Mouse (Mus musculus) megakaryocyte, embryonic 14.5 days (primary cell): Measurements from ENCODE around the gene Rad51. TPM values are rescaled to one million over a fixed set of nuclear protein-coding genes. Genes with fewer than 3 reads are reported as not detected.

ENCODE experiments used
- H3K27me3 ChIP-seq: replicated peaks from 2 replicates; pipeline ENCODE3; 2012; ENCODE audit warnings: inconsistent platforms
- H3K36me3 ChIP-seq: replicated peaks from 2 replicates; pipeline ENCODE3; 2012; ENCODE audit warnings: low read length, inconsistent platforms, mixed read lengths
- H3K4me1 ChIP-seq: 2 replicates; pipeline ENCODE4 v1.6.1; 2012; ENCODE audit warnings: inconsistent platforms
- H3K4me3 ChIP-seq: replicated peaks from 2 replicates; pipeline ENCODE3; 2012; ENCODE audit warnings: moderate library complexity, mild to moderate bottlenecking, inconsistent platforms
- H3K9me3 ChIP-seq: 2 replicates; pipeline ENCODE4 v1.6.1; 2012; ENCODE audit warnings: inconsistent platforms
- FLI1 ChIP-seq: IDR thresholded peaks from 2 replicates; pipeline ENCODE4 v1.6.1; 2012; ENCODE audit warnings: low read length, inconsistent platforms, mixed read lengths
- GATA1 ChIP-seq: IDR thresholded peaks from 3 replicates; pipeline ENCODE4 v1.6.1; 2012; ENCODE audit warnings: mixed read lengths, low read length, inconsistent platforms, borderline replicate concordance
- polyA plus RNA-seq: library from polyadenylated mRNA; stranded (reverse); fragments of >175 nt; gene quantifications from 2 replicates; pipeline ENCODE4 v1.2.3, GENCODE M21; 2012; ENCODE audit warnings: low replicate concordance; ENCODE audit not compliant: insufficient read depth

The Rad51 gene
- polyA plus RNA-seq, 1 experiment = 6.4 TPM

DNA sequence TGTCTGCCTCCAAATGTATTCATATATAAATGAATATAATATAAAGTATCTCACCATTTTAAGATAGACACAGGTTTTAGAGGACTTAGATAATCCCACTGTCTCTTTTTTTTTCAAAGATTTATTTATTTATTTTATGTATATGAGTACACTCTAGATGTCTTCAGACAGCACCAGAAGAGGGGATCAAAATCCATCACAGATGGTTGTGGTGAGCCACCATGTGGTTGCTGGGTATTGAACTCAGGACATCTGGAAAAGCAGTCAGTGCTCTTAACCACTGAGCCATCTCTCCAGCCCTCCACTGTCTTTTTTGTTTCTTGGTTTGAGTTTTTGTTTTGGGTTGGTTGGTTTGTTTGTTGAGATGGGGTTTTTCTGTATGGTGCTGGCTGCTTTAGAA, 45.2 kb downstream of the Rad51 start:
- Histone ChIP-seq H3K4me1 (peaks cover 53% of the 10 kb centered on the region), H3K9me3 (no peaks in the 10 kb centered on the region), H3K36me3 (peaks cover 19% of the 10 kb centered on the region), H3K27me3 (peaks cover 3% of the 10 kb centered on the region), H3K4me3 (no peak overlapping the region)
- TF ChIP-seq FLI1 (no peak), GATA1 (no peak)

DNA sequence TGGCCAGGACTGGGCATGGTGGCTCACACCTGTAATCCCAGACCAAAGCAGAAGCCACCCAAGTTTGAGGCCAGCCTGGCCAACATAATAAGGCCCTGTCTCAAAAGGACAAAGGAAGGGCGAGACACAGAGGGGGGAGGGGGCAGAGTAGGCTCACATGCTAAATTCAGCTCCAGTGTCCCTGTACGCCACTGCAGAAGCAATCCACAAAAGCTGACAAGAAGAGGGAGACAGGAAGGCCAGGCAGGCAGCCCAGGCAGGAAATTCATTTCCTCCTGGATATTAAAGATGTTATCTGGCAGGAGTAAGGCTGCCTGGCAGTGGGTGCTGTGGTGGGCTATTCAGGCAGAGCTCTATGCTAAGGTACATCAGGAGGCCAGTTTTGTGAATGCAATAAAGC, 48.7 kb downstream of the Rad51 start:
- Histone ChIP-seq H3K4me3 (no peak overlapping the region), H3K36me3 (no peaks in the 10 kb centered on the region), H3K27me3 (peaks cover 18% of the 10 kb centered on the region), H3K4me1 (peaks cover 40% of the 10 kb centered on the region), H3K9me3 (peaks cover 8% of the 10 kb centered on the region)
- no peak for TF ChIP-seq FLI1
- TF ChIP-seq GATA1 = no peak

DNA sequence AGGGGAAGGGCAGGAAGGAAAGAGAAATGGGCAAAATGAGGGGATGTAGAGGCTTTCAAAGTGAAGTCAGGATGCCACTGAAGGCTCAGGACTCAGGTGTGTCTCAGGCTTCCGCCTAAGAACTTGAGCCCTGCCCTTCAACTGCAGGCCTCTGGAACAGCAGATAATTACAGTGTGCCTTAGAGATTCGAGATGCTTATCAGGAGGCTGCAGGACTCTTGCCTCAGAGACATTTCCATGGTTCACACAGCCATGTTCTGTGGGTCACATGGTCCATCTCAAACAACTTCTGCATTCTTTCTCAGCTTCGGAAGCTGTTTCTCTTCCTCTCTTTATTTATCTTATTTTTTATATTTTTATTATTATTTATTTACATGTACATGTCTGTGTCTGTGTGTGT, 50.5 kb downstream of the Rad51 start:
- TF ChIP-seq GATA1 (no peak), FLI1 (no peak)
- H3K9me3 ChIP-seq = peaks cover 8% of the 10 kb centered on the region
- H3K4me1 ChIP-seq = peaks cover 50% of the 10 kb centered on the region
- H3K36me3 ChIP-seq = no peaks in the 10 kb centered on the region
- H3K4me3 ChIP-seq = no peak overlapping the region
- peaks cover 32% of the 10 kb centered on the region for H3K27me3 ChIP-seq

DNA sequence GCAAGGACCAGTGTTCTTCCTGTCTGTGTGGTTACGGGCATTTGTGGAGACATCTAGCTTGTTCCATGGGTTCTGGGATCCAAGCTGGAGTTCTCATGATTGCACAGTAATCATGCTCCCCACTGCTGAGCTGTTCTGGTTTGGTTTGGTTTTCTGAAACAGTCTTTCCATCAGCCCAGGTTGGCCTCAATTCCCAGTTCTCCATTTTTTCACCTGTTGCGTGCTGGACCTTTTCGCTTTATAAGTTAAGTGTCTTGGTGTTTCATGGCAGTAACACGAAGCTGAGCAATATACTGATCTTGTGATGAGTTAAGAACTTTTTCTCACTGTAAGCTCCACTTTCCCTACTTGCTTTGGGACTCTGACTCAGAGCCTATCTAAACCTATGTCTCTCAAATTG, 51.4 kb downstream of the Rad51 start:
- H3K4me3 ChIP-seq = no peak overlapping the region
- H3K36me3 ChIP-seq = no peaks in the 10 kb centered on the region
- H3K9me3 ChIP-seq = peaks cover 8% of the 10 kb centered on the region
- peaks cover 53% of the 10 kb centered on the region for H3K4me1 ChIP-seq
- peaks cover 32% of the 10 kb centered on the region for H3K27me3 ChIP-seq
- TF ChIP-seq FLI1 (no peak), GATA1 (no peak)

DNA sequence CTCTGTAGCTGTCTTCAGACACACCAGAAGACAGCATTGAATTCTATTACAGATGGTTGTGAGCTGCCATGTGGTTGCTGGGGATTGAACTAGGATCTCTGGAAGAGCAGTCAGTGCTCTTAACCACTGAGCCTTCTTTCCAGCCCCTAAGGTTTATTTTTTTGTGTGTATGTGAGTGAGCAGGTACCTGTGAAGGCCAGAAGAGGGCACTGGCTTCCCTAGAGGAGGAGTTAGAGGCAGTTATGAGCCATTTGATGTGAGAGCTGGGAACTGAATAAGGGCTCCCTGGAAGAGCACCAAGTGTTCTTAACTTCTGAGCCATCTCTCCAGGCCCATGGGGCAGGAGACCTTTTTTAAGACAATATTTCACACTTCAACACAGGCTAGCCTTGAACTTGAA, 52.8 kb downstream of the Rad51 start:
- H3K36me3 ChIP-seq = no peaks in the 10 kb centered on the region
- peaks cover 8% of the 10 kb centered on the region for H3K9me3 ChIP-seq
- no peak overlapping the region for H3K4me3 ChIP-seq
- H3K4me1 ChIP-seq = peaks cover 62% of the 10 kb centered on the region
- H3K27me3 ChIP-seq = peaks cover 32% of the 10 kb centered on the region
- no peak for TF ChIP-seq GATA1
- no peak for TF ChIP-seq FLI1

DNA sequence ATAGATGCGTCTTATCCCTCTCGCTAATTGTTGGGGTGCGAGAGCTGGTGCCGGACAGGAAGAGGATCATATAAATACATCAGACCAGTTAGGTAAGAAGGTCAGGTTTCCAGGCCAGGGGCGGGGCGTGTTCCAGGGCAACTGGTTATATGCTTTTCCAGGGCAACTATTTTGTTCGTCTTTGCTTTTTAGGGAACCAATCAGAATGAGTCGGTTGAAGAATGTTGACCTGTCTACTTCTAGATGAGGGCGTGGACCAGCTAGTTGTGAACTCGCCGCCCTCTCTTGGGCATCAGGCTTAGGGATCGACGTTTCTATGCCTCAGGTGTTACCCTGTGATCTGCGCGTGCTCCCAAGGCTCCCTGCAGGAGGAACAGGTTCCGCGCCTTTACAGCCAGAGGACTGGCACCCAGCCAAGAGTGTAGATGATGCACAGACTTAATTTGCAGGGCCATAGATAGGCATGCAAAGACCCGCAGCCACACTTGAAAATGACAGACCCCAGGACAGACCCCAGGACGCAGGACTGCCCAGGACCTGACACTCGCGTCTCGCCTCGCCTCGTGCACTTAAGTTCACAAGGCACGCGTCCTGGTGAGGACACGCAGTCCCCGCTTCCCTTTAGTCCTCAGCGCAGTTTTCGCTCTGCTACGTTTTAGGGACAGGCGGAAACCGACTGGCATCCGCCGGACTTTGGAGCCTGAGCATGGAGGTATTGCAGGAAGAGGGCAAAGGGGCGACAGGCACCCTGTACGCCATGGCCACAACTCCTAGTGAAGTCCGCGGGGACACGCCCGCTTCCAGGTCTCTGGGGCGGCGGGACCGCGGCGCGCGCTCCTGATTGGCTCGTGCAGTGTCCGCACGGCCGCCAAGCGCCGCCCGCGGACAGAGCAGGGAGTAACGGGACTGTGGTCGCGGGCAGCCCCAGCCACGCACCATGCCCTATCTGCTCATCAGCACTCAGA, 54.6 kb downstream of the Rad51 start, which contains the start of gene Gchfr:
Gene Gchfr, plus strand, starts transcription at position 873 of the 965 bp plus-strand sequence.
- Histone ChIP-seq H3K36me3 (peaks cover 8% of the 10 kb centered on the region), H3K9me3 (peaks cover 8% of the 10 kb centered on the region), H3K27me3 (peaks cover 29% of the 10 kb centered on the region), H3K4me1 (peaks cover 59% of the 10 kb centered on the region), H3K4me3 (peak within 1 kb of the TSS; percentile 93)
- TF ChIP-seq GATA1 = no peak
- TF ChIP-seq FLI1 = no peak

DNA sequence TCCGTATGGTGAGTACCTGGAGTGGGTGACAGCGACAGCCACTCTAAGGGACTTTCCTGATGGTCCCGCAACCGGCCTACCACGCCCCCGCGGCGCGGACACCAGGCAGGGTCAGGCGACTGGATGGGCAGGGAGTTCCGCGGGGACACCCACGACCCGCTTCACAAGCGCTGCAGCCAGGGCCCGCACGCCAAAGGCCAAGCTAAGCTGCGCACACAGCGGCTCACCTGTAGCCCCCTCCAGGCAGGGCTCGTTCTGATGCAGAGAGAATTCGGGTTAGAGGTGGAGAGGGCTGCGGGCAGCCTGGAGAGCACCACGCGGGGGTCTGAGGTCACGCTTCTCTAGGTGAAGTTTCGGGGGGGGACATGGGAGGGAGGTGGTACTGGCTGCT, 55.3 kb downstream of the Rad51 start:
- Histone ChIP-seq H3K9me3 (peaks cover 8% of the 10 kb centered on the region), H3K4me3 (peak overlapping the region; percentile 93), H3K27me3 (peaks cover 29% of the 10 kb centered on the region), H3K36me3 (peaks cover 8% of the 10 kb centered on the region), H3K4me1 (peaks cover 64% of the 10 kb centered on the region)
- TF ChIP-seq GATA1 (no peak), FLI1 (no peak)

DNA sequence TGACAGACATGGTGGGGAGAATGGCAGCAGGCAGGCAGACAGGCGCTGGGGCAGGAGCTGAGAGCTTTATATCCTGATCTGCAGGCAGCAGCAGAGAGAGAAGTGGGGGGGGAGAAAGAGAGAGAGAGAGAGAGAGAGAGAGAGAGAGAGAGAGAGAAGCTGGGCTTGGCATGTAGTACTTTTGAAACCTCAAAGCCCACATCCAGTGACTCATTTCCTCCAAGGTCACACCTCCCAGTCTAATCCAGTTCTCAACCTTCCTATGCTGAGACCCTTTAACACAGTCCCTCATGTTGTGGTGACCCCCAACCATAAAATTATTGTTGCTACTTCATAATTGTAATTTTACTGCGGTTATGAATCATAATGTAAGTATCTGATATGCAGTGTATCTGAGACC, 57.7 kb downstream of the Rad51 start:
- Histone ChIP-seq H3K36me3 (peaks cover 12% of the 10 kb centered on the region), H3K4me1 (peaks cover 76% of the 10 kb centered on the region), H3K9me3 (peaks cover 8% of the 10 kb centered on the region), H3K4me3 (peak overlapping the region; percentile 42), H3K27me3 (peaks cover 27% of the 10 kb centered on the region)
- TF ChIP-seq FLI1 (no peak), GATA1 (no peak)

DNA sequence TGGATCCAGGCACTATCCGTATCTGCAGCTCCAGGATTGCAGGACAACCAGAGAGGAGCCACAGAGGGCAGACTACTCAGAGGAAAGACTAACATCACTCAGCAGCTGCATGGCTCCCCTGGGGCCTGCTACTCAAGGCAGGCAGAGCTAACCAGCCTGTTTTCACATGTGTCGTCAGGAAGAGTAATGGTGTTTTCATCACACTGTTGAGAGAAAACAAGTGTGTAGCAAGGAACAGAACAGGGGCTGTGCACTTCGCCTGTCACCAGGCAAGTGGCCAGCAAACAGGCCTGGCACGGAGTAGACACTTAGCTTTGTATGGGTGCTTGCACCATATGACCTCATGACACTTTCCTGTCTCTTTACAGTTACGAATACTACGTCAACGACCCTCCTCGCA, 59.0 kb downstream of the Rad51 start:
- H3K4me3 ChIP-seq = peak overlapping the region; percentile 65
- H3K27me3 ChIP-seq = peaks cover 19% of the 10 kb centered on the region
- TF ChIP-seq GATA1 (no peak), FLI1 (no peak)
- H3K36me3 ChIP-seq = peaks cover 18% of the 10 kb centered on the region
- H3K9me3 ChIP-seq = no peaks in the 10 kb centered on the region
- peaks cover 85% of the 10 kb centered on the region for H3K4me1 ChIP-seq

DNA sequence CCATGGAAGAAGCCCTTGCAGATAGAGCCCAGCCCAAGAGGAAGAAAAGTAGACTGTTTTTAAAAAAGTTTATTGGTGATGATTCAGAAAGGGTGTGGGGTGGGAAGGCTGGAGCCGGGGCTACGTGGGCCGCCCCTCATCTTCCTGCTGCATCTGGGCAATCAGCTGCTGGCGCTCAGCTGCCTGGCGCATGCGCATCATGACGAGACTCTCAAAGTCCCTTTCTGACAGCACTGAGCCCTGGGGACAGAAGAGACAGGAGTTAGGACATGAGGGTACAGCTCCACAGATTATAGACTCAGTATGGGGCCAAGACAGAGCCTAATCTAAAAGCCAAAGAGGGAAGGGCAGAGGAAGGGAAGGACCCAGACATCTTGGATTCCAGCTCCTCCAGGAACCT, 59.9 kb downstream of the Rad51 start:
- Histone ChIP-seq H3K4me3 (peak overlapping the region; percentile 78), H3K36me3 (peaks cover 18% of the 10 kb centered on the region), H3K27me3 (peaks cover 10% of the 10 kb centered on the region), H3K9me3 (no peaks in the 10 kb centered on the region), H3K4me1 (peaks cover 85% of the 10 kb centered on the region)
- TF ChIP-seq GATA1 (no peak), FLI1 (no peak)

DNA sequence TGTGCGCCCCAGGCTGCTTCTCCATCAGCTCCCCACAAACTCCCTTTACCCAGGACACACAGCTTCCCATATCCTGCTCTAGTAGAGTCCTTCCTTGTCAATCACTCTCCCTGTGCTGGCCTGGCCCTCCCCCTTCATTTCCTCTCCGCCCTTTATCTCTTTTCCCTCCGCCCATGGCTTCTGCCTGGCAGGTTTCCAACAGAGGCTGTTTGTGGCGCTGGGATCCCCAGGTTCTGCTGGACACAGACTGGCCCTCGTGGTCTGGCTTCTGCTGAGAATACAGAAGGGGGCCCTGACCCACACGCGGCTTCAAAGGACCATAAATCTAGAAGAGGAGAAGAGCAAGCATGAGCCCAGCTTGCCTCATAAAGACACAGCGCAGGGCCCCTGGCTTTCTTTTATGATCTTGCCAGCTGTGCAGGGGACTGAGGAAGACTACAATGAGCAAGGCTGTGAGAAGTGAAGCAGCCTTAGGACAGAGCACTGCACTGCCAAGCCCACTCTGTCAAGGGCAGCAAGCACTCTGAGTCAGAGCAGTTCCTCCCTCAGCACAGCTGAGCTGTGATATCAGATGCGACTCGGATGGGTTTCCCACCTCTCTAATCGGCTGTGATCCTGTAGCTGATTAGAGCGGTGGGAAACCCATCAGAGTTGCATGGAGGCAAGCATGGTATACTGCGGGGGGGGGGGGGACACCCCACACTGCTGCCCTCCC, 60.4 kb downstream of the Rad51 start:
- peaks cover 6% of the 10 kb centered on the region for H3K27me3 ChIP-seq
- H3K9me3 ChIP-seq = no peaks in the 10 kb centered on the region
- H3K36me3 ChIP-seq = peaks cover 22% of the 10 kb centered on the region
- peak overlapping the region; percentile 78 for H3K4me3 ChIP-seq
- peaks cover 81% of the 10 kb centered on the region for H3K4me1 ChIP-seq
- TF ChIP-seq GATA1 (no peak), FLI1 (no peak)
